Mouse (Mus musculus) monocyte, adult 5-6 weeks (primary cell): ENCODE data around the gene Prokr2. TPM values are rescaled to one million over a fixed set of nuclear protein-coding genes. Genes with fewer than 3 reads are reported as not detected.

Experiments
- ATAC-seq: fragments of 153-309, 156-312 bp; replicated peaks from 2 replicates; pipeline ENCODE4 v1.8.0; 2017; ENCODE audit warnings: mild to moderate bottlenecking; ENCODE audit not compliant: low TSS enrichment, insufficient number of reproducible peaks, severe bottlenecking, poor library complexity, low FRiP score
- total RNA-seq: library from RNA; stranded (forward); fragments of 200-1000, 200-491, 200-594 nt; gene quantifications from 3 replicates; pipeline ENCODE4 v1.2.3, GENCODE M21; 2017

The Prokr2 gene
- not detected in 3 replicates for total RNA-seq

DNA sequence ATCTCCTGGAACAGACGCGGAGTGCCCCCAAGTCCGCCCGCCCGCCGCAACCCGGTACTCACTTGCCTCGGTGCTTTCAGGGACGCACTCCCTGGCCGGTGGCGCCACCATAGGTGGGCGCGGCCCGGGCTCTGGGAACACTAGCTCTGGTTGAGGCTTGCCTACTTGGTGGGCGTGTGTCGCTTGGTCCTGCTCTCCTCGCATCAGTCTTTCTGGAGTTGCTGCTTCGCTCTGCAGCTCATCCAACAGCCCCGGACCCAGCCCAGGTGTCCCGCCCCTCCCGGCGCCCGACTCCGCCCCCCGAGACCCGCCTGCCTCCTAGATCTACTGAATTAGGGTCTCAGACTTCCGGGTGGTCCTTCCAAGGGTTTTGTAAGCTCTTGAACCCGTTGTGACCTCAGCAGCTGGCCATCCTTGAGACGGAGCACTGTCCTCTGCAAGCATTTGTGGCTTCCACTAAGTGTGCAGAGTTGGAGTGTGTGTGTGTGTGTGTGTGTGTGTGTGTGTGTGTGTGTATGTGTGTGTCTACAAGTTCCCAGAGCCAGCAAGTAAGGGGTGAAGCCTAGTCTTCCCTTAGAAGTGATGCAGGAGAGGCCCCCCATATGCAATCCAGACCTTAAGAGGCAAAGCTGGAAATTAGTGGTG lies at the start of gene Prokr2:
Gene Prokr2 (minus strand): TSS at position 254 of the 645 bp plus-strand sequence.
- ATAC-seq = no peak

DNA sequence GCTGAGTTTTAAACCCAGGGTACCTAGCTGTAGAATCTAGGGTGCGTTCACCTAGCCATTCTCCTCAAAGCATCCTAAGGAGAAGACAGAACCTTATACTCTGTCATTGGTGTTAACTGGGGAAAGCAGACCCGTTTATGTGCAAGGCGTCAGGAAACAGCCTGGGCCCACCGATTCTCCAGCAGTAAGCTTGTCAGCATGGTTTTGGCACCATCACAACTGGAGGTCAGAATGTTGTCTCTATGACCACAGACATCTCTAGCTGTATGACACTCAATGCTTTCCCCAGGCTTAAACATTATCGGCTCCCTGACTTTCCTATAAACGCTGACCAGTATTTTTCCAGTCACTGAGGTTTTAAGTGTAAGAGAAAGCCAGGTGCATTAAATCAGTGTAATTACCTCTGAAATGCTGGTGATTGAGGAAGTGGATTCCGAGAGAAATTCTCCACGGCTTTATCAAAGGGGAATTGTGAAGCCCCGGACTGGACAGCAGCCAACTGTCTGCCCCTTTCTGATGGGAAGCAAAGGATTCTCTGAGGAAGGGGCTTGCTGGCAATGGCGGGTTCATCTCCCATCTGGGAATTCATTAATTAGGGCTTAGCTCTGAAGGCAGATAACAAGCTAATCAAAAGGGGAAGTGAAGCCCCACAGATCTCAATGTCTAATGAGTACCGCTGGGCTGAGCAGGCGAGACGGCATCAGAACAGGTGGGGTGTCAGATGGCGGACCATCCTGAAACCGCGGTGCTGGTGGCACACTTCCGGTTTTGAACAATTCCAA lies 42.1 kb upstream of the Prokr2 start:
- ATAC-seq = no peak

DNA sequence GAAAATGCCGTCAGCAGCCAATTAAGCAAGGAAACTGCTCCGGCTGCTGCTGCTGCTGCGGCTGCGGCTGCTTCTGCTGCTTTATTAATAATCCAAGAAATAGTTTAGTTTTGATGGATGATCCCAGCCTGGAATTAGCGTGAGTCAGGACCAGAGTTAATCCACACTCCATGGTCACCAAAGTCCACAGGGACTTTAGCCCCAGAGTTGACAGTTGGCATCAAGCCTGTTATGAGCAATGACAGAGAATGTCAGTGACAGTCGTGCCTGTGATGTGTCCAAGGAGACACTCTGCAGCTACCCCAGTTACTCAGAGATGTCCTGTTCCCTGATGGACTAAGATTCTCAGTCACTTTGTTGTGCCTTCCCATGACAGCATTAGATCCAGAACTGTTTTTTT lies 40.3 kb upstream of the Prokr2 start:
- no peak for ATAC-seq

DNA sequence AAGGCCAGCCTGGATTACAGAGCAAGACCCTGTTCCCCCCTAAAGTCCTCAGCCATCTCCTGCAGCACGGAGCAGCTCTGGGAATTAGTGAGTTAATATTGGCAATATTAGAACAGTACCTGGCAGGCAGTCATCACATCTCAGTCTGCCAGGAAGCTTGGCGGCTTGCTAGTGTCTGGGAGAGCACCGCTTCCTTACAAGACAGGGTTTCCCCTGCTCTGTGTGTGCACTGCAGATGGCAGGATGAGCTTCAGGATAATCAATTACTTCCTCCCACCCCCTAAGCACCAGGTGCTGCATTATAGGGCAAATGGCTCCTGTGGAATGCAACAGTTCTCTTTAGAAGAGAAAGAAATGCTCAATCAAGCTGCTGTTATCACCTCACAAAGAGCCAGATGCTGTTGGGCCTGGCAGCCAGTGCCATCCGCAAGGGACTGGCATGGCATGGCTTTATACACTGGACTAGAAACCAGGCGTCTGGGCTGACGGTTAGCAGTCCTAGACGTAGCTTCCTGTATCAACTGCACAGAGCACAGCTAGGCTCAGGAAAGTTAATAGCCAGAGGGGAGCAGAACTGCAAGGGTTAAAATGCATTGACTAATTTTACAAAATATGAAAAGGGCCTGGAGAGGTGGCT lies 38.3 kb upstream of the Prokr2 start:
- ATAC-seq = no peak

GRCm38 (mm10) chr2:132422846-132423245 lies 37.6 kb upstream of the Prokr2 start:
- no peak for ATAC-seq

DNA sequence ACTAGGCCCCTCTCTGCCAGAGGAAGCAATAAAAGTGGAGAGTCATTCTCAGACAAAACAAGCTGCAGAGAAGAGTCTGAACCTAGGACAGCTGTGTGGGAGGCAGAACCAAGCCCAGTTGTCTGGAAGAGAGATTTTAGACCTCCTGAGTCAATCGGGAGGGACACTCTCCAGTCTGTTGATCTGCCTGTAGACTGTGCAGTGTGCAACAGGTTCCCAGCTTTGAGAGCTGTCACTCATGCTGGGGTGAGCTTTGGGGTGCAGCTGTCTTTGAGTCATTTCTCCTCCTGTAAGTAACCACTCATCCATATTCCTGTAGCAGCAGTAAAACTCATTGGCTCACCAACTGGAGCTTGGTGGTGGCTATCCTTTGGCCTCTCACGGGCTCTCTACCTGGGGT lies 33.2 kb upstream of the Prokr2 start:
- no peak for ATAC-seq

- ATAC-seq = no peak
These were observed 24.9 kb upstream of the Prokr2 start for GRCm38 (mm10) chr2:132410126-132410525.

GRCm38 (mm10) chr2:132398136-132398535 lies 12.9 kb upstream of the Prokr2 start:
- no peak for ATAC-seq

GRCm38 (mm10) chr2:132395753-132396152 lies 10.5 kb upstream of the Prokr2 start:
- no peak for ATAC-seq

GRCm38 (mm10) chr2:132390607-132391160 lies 5.4 kb upstream of the Prokr2 start:
- ATAC-seq = no peak

DNA sequence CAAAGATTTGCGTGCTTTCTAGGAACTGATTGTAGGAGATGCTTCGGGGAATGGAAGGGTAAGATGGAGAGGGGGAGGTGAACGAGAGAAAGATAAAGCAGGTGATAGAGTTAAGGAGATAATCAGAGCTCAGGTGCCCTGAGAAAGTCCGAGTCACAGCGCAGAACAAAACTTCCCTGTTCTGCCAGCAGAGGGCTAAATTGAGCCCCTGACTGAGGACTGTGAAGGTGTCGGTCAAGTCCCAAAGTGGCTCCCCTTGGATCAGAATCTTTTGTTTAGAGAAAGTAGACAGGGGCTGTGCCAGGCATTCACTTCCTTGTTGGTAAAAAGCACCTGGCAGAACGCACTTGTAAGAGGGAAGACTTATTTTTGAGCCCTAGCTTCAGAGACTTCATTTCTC lies 4.3 kb upstream of the Prokr2 start:
- no peak for ATAC-seq

DNA sequence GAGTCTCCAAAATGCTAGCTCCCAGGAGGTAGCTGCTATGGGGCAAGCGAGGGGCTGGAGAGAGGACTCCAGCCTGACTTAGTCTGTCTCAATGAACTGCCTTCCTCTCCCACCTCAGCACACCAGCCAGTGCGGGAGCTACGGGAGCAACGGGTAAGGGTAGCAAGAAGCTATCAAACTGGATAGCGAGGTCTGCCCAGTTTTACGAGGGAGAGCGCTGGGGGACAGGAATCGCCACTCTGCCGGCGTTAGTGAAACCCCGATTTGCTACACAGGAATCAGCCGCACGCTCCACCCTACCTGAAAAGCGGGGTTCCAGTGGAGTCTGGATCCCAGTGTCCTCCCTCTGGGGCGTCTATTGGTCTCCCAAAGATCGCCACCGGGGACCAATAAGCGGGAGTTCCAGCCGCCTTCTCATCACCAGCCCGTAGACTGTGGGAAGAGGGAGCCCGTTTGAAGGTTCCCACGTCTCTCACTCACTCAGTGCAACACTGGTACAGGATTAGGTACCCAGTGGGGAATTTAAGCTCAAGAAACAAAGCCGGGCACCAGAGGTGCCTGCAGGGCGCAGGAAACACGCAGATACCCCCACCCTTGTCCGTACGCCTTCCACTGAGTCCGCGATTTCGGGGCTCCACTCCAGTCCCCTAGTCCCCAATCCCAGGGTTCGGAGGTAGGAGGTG lies 595 bp downstream of the Prokr2 start:
- no peak for ATAC-seq

- ATAC-seq = no peak
These were observed 2.9 kb downstream of the Prokr2 start for GRCm38 (mm10) chr2:132382308-132382707.

- no peak for ATAC-seq
These were observed 5.6 kb downstream of the Prokr2 start for GRCm38 (mm10) chr2:132379690-132380089.

DNA sequence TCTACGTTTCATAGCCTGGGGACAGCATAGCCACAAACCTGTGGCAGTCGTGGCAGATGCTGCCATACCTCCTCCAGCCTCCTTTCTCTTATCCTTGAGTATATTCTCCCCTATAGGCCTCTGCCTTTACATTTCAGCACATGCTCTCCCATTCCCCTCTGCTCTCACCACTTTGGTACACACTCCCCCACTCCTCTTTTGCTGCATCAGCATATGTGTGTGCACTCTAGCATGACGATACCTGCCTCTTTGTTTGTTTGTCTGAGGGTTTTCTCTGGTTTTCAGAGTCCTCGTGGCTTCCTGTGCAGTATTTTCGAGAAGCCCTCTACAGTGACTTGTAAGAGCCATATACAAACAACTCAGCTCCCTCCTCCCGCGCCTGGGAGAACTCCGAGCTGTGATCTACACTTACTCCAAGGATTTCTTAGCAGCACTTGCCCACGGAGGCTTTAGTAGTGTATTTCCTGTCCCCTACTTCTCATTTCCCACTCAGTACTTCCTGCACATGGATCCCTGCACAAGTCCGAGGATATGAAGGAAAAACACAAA lies 6.6 kb downstream of the Prokr2 start:
- ATAC-seq = no peak

- ATAC-seq = no peak
These were observed 7.8 kb downstream of the Prokr2 start for GRCm38 (mm10) chr2:132377436-132377835.

GRCm38 (mm10) chr2:132375721-132376120 lies 9.5 kb downstream of the Prokr2 start:
- no peak for ATAC-seq

DNA sequence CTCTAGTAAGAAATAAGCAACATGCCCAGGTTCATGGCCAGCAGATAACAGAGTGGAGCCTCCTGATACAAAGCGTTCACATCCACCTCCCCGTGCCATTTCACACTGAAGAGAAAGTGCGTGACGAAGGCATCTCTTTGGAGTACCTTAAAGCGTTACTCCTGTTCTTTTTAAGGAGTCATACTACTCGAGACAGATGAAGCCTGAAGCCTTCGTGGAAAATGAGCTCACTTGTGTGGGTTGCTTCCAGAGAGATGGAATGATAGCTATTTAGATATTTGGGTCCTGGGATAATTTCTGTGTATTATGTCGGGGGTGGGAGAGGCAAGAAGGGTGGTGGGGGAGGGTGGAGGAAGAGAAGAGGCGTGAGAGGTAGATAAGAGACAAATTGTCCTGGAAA lies 10.1 kb downstream of the Prokr2 start:
- ATAC-seq = no peak

GRCm38 (mm10) chr2:132373748-132374147 lies 11.5 kb downstream of the Prokr2 start:
- ATAC-seq = no peak
